Mouse (Mus musculus) heart, adult 2 months (tissue): ENCODE results near the gene Krt87. TPM values are rescaled to one million over a fixed set of nuclear protein-coding genes. Genes with fewer than 3 reads are reported as not detected.

Experiments
- DNase-seq, 2 experiments: peaks; one replicate each; pipeline ENCODE4 v3.0.0; 2021
- H3K27ac ChIP-seq: fragments of 200-600 bp; 2 replicates; pipeline ENCODE4 v1.8.1; 2022
- H3K27me3 ChIP-seq: fragments of 200-500 bp; 2 replicates; pipeline ENCODE4 v1.6.1; 2012; ENCODE audit warnings: mild to moderate bottlenecking, low read length, inconsistent platforms, mixed read lengths; ENCODE audit not compliant: control insufficient read depth, insufficient read depth
- H3K36me3 ChIP-seq: fragments of 200-500 bp; 2 replicates; pipeline ENCODE4 v1.6.1; 2012; ENCODE audit warnings: low read length, inconsistent platforms; ENCODE audit not compliant: control insufficient read depth, insufficient read depth
- H3K4me1 ChIP-seq: fragments of 200-500 bp; 2 replicates; pipeline ENCODE4 v1.6.1; 2011; ENCODE audit warnings: low read length; ENCODE audit not compliant: control insufficient read depth, insufficient read depth
- H3K4me3 ChIP-seq: fragments of 200-600 bp; 2 replicates; pipeline ENCODE4 v1.8.1; 2022
- H3K79me2 ChIP-seq: fragments of 200-500 bp; replicated peaks from 2 replicates; pipeline ENCODE4 v1.6.1; 2012; ENCODE audit warnings: mild to moderate bottlenecking, inconsistent platforms, low read length, moderate library complexity, mixed read lengths; ENCODE audit not compliant: control insufficient read depth, insufficient read depth
- H3K9ac ChIP-seq: fragments of 200-500 bp; 2 replicates; pipeline ENCODE4 v1.6.1; 2012; ENCODE audit warnings: low read depth, mild to moderate bottlenecking, control low read depth, inconsistent platforms, low read length, mixed read lengths
- CTCF ChIP-seq: fragments of 200-600 bp; IDR thresholded peaks from 2 replicates; pipeline ENCODE4 v1.8.1; 2022; ENCODE audit warnings: antibody characterized with exemption, mild to moderate bottlenecking, moderate library complexity
- EP300 ChIP-seq: fragments of 200-500 bp; IDR thresholded peaks from 2 replicates; pipeline ENCODE4 v1.6.1; 2011; ENCODE audit warnings: low read depth, low read length, control low read depth; ENCODE audit not compliant: insufficient read depth
- POLR2A ChIP-seq: fragments of 200-500 bp; IDR thresholded peaks from 2 replicates; pipeline ENCODE4 v1.6.1; 2011; ENCODE audit warnings: mild to moderate bottlenecking, low read depth, low read length, control low read depth; ENCODE audit not compliant: insufficient read depth
- WGBS: fragments of 180-500 bp; shearing (Covaris S2); methylation state at CpG from one replicate; pipeline ENCODE4 v1.1.7; 2018; 5-methylcytosine and 5-hydroxymethylcytosine counted together
- intact Hi-C: fragments of 180-260 bp; cut with DNase I; formaldehyde crosslinking; loops from one replicate; pipeline ENCODE4 v1.15.1; 2025
- polyA plus RNA-seq: library from polyadenylated mRNA; depleted of rRNA; stranded (reverse); fragments of >200 nt; gene quantifications from 2 replicates; pipeline ENCODE4 v1.2.3, GENCODE M21; 2012
- total RNA-seq, 2 experiments: library from RNA; stranded (reverse); gene quantifications; 2 replicates each; pipeline ENCODE4 v1.2.3; 2021

Gene Krt87
- total and polyA plus RNA-seq, 3 experiments: not detected

DNA sequence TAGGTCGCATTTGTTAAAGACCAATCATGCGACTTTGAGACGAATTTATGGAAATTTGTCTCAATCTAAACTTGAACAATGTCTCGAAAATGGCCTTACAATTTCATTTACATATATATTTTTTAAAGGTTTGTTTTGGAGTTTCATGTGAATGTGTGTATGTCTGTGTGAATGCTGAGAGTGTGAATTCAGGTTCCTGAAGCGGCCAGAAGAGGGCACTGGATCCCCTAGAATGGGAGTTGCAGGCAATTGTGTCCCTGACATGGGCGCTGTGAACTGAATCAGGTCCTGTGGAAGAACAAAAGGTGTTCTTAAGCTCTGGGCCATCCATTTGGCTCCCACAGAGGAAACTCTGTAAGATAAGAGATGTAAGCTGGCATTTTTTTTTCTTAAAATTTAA lies 17.3 kb upstream of the Krt87 start:
- no peaks in the 10 kb centered on the region for H3K36me3 ChIP-seq
- H3K27me3 ChIP-seq: no peaks in the 10 kb centered on the region
- no peak for TF ChIP-seq POLR2A
- TF ChIP-seq CTCF: no peak
- no peak for TF ChIP-seq EP300
- no peak for DNase-seq
- 87% methylated on average over 6 of the region's 6 CpGs for WGBS
- H3K9ac ChIP-seq: no peak overlapping the region
- H3K79me2 ChIP-seq: no peaks in the 10 kb centered on the region
- intact Hi-C loops: no loop called here
- no peaks in the 10 kb centered on the region for H3K4me1 ChIP-seq
- H3K4me3 ChIP-seq: no peak overlapping the region
- no peak overlapping the region for H3K27ac ChIP-seq

DNA sequence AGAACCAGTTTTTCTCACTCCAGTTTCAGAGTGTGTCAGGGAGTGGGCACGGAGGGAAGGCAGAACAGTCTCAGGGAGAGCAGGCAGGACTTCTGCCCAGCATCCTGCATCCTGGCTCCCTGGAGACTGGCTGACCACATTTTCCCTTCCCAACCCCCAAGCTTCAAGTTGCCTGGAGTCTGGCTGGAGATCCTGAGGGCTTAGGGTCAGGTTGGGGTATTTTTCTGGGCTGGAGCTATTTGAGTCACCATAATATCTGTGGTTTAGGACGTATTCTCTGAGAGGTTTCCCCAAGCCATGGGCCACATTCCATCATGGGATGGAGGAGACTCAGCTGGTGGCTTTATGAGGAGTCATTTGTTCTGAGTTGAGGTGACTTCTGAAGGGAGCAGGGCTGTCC lies 16.7 kb upstream of the Krt87 start:
- Histone ChIP-seq H3K27me3 (no peaks in the 10 kb centered on the region), H3K36me3 (no peaks in the 10 kb centered on the region), H3K9ac (no peak overlapping the region), H3K4me1 (no peaks in the 10 kb centered on the region), H3K4me3 (no peak overlapping the region), H3K79me2 (no peaks in the 10 kb centered on the region), H3K27ac (no peak overlapping the region)
- no peak for DNase-seq
- 68% methylated on average over 2 of the region's 2 CpGs for WGBS
- intact Hi-C loops: no loop called here
- TF ChIP-seq EP300: no peak
- no peak for TF ChIP-seq CTCF
- no peak for TF ChIP-seq POLR2A

DNA sequence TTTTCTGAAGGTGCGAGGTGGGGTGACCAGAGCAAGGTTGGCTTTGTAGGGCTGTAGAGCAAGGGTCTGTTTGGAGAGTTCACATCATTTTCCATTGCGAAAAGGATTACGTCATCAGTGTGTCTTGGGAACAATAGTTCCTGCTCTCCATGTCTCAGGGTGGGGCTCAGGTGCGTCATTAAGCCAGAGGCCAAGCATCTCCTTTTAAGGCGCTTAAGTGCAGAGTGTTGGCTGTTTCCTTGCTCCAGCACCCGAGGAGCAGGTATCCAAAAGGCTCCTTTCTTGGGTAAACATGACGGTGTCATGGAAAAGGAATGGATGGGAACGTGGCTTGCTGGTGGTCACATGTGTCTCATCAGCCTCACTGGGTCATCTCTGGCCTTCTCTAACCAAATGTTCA lies 16.2 kb upstream of the Krt87 start:
- intact Hi-C loops: no loop called here
- 83% methylated on average over 8 of the region's 8 CpGs for WGBS

DNA sequence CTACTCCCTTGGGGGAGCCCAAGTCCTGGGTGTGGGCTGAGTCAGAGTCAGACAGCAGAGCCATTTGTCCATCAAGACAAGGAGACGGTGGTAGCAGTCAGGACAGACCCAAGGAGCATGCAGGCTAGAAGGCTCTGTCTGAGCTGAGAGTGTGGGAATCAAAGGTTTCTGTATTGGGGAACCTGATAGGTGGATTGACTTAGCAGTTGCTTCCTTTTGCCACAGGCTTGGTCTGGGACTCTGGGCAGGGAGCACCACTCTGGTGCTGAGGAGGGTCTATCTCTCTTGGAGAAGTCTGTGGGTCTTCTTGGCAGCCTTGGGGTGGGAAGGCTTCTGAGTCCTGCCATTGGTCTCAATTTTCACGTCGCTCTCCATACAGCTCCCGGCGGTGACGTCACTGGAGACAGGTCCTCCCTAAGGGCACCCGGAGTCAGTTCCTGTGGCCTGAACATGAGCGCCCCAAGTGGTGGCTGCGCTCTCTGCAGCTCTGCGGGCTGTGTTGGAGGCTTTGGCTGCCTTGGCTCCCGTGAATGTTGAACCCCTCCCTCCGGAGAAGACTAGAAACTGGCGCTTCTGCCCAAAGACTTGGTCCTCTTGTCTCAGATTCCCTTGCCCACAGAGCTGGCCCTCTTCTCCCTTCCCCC lies 14.6 kb upstream of the Krt87 start:
- H3K4me1 ChIP-seq: no peaks in the 10 kb centered on the region
- H3K9ac ChIP-seq: no peak overlapping the region
- no peak overlapping the region for H3K4me3 ChIP-seq
- 7% methylated on average over 13 of the region's 13 CpGs for WGBS
- no peak overlapping the region for H3K27ac ChIP-seq
- TF ChIP-seq EP300 (no peak), CTCF (peak; percentile 85)
- H3K27me3 ChIP-seq: no peaks in the 10 kb centered on the region
- intact Hi-C loops: loop anchor here (2.0 kb wide), 1 partner anchor 112 kb away; no protein-coding TSS in a partner anchor
- H3K36me3 ChIP-seq: no peaks in the 10 kb centered on the region
- peak; percentile 74 to 80 for DNase-seq
- no peaks in the 10 kb centered on the region for H3K79me2 ChIP-seq

More for the DNA sequence above, 16.2 kb upstream of the Krt87 start:
- Histone ChIP-seq H3K27me3 (no peaks in the 10 kb centered on the region), H3K4me1 (no peaks in the 10 kb centered on the region), H3K79me2 (no peaks in the 10 kb centered on the region), H3K36me3 (no peaks in the 10 kb centered on the region), H3K9ac (no peak overlapping the region), H3K27ac (no peak overlapping the region), H3K4me3 (no peak overlapping the region)
- TF ChIP-seq EP300: no peak
- TF ChIP-seq POLR2A: no peak
- no peak for TF ChIP-seq CTCF
- DNase-seq: no peak

DNA sequence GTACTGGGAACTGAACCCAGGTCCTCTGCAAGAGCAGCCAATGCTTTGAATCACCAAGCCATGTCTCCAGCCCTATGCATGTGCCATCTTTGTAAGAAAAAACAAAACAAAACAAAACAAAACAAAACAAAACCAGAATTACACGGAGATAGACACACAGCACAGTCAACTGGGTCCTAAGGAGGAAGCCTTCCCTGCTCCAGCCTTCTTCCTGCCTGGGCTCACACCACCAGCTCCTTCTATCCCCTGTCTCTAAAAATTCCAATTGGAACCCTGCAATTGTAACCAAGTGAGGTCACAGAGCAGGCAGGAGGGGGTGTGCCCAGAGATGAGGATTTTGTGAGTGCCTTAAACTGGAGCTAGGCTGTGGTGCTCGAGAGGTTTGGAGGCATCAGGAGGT lies 8.8 kb upstream of the Krt87 start, which contains the start of gene Krt88:
TSS of gene Krt88 (plus strand) at position 301 of the 400 bp plus-strand sequence.
- 75% methylated on average over 2 of the region's 2 CpGs for WGBS

DNA sequence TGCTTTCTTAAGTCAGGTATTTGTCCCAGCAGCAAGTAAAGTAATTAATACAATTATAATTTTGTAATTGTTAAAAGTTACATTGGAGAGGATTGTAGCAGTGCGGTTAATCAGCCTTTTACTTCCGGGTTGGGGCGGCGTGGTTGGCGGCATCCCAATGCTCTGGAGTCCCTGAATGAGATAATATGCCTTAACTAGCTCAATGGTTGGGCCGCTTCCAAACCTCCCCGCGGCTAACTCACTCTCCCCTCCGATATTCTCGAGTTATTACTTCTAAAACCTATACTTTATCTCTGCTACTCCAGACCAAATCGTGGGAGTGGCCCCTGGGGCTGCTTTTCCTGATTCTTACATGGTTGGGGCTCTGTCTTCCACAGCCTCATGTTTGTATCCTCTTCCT lies 8.0 kb upstream of the Krt87 start:
- H3K4me3 ChIP-seq: no peak overlapping the region; the same call in 1 of the 2 replicates
- H3K9ac ChIP-seq: no peak overlapping the region
- intact Hi-C loops: no loop called here
- H3K27me3 ChIP-seq: no peaks in the 10 kb centered on the region
- WGBS: 18% methylated on average over 11 of the region's 11 CpGs
- H3K27ac ChIP-seq: no peak overlapping the region
- no peaks in the 10 kb centered on the region; the same call in 1 of the 2 replicates for H3K4me1 ChIP-seq
- TF ChIP-seq CTCF: no peak
- TF ChIP-seq EP300: no peak
- no peak for TF ChIP-seq POLR2A
- no peaks in the 10 kb centered on the region for H3K36me3 ChIP-seq
- no peaks in the 10 kb centered on the region for H3K79me2 ChIP-seq
- DNase-seq: peak; percentile 21 to 49

More for the DNA sequence above, 8.8 kb upstream of the Krt87 start, which contains the start of gene Krt88:
- intact Hi-C loops: no loop called here
- Histone ChIP-seq H3K27me3 (no peaks in the 10 kb centered on the region), H3K79me2 (no peaks in the 10 kb centered on the region), H3K9ac (no peak within 1 kb of the TSS), H3K4me3 (no peak within 1 kb of the TSS; the same call in 1 of the 2 replicates), H3K27ac (no peak within 1 kb of the TSS), H3K4me1 (no peaks in the 10 kb centered on the region; the same call in 1 of the 2 replicates), H3K36me3 (no peaks in the 10 kb centered on the region)
- DNase-seq: no peak
- TF ChIP-seq EP300: no peak
- TF ChIP-seq POLR2A: no peak
- no peak for TF ChIP-seq CTCF
